Mouse (Mus musculus) cerebellum, postnatal 14 days (tissue): Measurements from ENCODE around the gene Aacs.

Experiments used
- DNase-seq, 2 experiments: peaks; one replicate each; pipeline ENCODE4 v3.0.0; 2021; ENCODE audit warnings: mixed read lengths in 2 of 2

The Aacs gene

GRCm38 (mm10) chr5:125495655-125496054, 20.0 kb downstream of the Aacs start:
- DNase-seq = no peak

GRCm38 (mm10) chr5:125497821-125498600, 22.4 kb downstream of the Aacs start:
- peak; percentile 89 to 93 for DNase-seq

GRCm38 (mm10) chr5:125501505-125501904, 25.9 kb downstream of the Aacs start:
- DNase-seq = no peak

- no peak for DNase-seq
Measured at GRCm38 (mm10) chr5:125502186-125502585, 26.6 kb downstream of the Aacs start.

- DNase-seq = no peak
Measured at GRCm38 (mm10) chr5:125503628-125504027, 28.0 kb downstream of the Aacs start.

GRCm38 (mm10) chr5:125504692-125505091, 29.1 kb downstream of the Aacs start:
- no peak for DNase-seq

GRCm38 (mm10) chr5:125505968-125506367, 30.4 kb downstream of the Aacs start:
- DNase-seq = no peak

- DNase-seq = peak in 1 of 2 experiments; percentile 60
Measured at GRCm38 (mm10) chr5:125507582-125507981, 32.0 kb downstream of the Aacs start.

- no peak for DNase-seq
Measured at GRCm38 (mm10) chr5:125508006-125508405, 32.4 kb downstream of the Aacs start.

- peak; percentile 68 to 81 for DNase-seq
Measured at GRCm38 (mm10) chr5:125509541-125509940, 33.9 kb downstream of the Aacs start.

- DNase-seq = no peak
Measured at GRCm38 (mm10) chr5:125515006-125515405, 39.4 kb downstream of the Aacs start.

GRCm38 (mm10) chr5:125518640-125519039, 43.0 kb downstream of the Aacs start:
- DNase-seq = peak; percentile 48 to 67

GRCm38 (mm10) chr5:125520930-125521590, 45.4 kb downstream of the Aacs start:
- no peak for DNase-seq

- no peak for DNase-seq
Measured at GRCm38 (mm10) chr5:125523361-125523760, 47.7 kb downstream of the Aacs start.

GRCm38 (mm10) chr5:125525516-125525915, 49.9 kb downstream of the Aacs start:
- peak in 1 of 2 experiments; percentile 46 for DNase-seq

GRCm38 (mm10) chr5:125526464-125526863, 50.9 kb downstream of the Aacs start:
- DNase-seq = peak; percentile 48 to 71

- DNase-seq = peak; percentile 90 to 95
Measured at GRCm38 (mm10) chr5:125529109-125529508, 53.5 kb downstream of the Aacs start.

GRCm38 (mm10) chr5:125531634-125532033, 56.0 kb downstream of the Aacs start, which contains the start of gene Tmem132b:
Gene Tmem132b (plus strand): TSS chr5:125531774.
- no peak for DNase-seq

GRCm38 (mm10) chr5:125532191-125532544, 56.6 kb downstream of the Aacs start:
- DNase-seq = peak in 1 of 2 experiments; percentile 37

- DNase-seq = no peak
Measured at GRCm38 (mm10) chr5:125532545-125533224, 57.1 kb downstream of the Aacs start.

- DNase-seq = no peak
Measured at GRCm38 (mm10) chr5:125533225-125533900, 57.7 kb downstream of the Aacs start.

- DNase-seq = no peak
Measured at GRCm38 (mm10) chr5:125534168-125534610, 58.6 kb downstream of the Aacs start.
